Mouse (Mus musculus) megakaryocyte, adult 5-6 weeks (primary cell): ENCODE measurements at regions not wholly inside any gene's neighbourhood (a gene's known extent, or its start where the extent isn't known, plus 50 kb on each side); places are given as distances from the start of the nearest gene placed in this dataset.
"Not testable (repeated sequence)": the region's sequence is repeated elsewhere in the genome, so short reads cannot be mapped to it uniquely, and the experiment has no call there.

ENCODE experiments used
- ATAC-seq: 2 replicates; pipeline ENCODE4 v1.8.0; 2016; ENCODE audit warnings: mild to moderate bottlenecking, inconsistent platforms; ENCODE audit not compliant: poor library complexity, severe bottlenecking

- no peak for ATAC-seq
Measured at GRCm38 (mm10) chr12:69524337-69525035, 58.3 kb downstream of the Vcpkmt start.

DNA sequence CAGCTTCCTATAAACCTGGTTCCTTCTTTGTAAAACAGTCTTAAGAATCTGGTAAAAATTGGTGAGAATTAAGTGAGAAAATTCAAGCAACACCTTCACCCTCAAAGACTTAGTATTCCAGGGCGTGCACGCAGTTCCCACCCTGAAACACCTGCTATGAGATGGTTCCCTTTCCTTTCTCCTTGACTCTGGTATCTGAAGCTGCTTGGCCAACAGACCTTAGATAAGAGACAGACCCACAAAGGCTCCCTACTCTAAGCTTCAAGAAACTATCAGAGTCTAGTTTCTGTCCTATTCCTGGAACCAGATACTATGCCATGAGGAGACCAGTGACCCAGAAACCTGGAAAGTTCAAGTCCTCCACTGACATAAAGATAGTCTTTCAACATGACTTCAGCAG lies 63.0 kb downstream of the Vcpkmt start:
- no peak for ATAC-seq

DNA sequence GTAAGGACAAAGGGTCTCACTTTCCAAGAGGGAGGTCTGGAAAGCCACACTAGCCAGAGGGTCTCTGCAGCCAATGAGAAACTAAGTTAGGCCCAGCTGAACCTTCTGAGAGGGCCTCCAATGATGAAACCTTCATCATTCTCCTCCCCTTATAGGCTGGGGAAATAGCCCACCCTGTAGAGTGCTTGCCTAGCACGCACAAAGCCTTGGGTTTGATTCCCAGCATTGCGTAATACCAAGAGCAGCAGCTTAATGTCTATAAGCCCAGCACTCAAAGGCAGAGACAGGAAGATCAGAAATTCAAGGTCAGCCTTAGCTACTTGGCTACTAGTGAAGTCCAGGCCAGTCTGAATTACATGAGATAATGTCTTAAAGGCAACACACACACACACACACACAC lies 63.8 kb downstream of the Vcpkmt start:
- ATAC-seq, result no peak

GRCm38 (mm10) chr12:69517616-69518015 lies 65.2 kb downstream of the Vcpkmt start:
- ATAC-seq, result no peak

GRCm38 (mm10) chr12:69516314-69516916 lies 66.4 kb downstream of the Vcpkmt start:
- peak; percentile 83 for ATAC-seq

GRCm38 (mm10) chr12:69515850-69516249 lies 67.0 kb downstream of the Vcpkmt start:
- no peak for ATAC-seq

DNA sequence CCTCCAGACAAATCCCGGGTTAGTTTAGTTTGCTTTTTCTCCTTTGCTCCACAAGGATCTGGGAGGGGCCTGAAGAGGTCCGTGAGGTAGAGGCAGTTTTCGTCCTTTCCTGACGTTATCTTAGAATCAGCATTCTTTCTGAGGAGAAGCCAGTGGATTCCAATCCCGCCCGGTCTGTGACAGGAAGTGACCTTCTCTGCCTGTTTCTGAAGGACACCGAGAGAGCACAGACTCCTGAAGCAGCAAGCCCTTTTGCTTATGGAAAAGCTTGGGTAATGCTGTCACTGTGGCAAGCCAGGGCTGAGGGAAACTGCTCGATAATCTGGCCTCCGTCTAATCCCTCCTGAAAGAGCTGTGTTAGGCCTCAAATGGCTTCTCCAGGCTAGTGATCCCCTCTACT lies 67.7 kb downstream of the Vcpkmt start:
- ATAC-seq, result no peak

DNA sequence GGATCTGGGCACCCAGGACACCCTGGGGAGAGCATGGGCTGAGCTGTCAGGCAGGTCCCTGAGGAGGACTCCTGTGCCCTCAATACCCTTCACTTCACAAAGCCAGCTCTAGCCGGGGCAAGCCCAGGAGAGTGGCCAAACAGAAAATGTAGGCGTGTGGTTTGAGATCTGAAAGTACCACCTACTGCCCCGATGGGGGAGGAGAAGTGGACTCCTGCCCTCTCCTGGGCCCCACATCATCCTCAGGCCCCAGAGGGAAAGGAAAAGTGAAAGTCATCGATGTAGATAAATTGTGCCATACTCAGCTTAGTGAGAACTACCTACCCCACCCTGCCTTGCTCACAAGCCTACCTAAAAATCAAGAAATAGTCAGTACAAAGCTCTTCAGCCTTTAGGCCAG lies 69.7 kb downstream of the Vcpkmt start:
- ATAC-seq, result peak; percentile 68

DNA sequence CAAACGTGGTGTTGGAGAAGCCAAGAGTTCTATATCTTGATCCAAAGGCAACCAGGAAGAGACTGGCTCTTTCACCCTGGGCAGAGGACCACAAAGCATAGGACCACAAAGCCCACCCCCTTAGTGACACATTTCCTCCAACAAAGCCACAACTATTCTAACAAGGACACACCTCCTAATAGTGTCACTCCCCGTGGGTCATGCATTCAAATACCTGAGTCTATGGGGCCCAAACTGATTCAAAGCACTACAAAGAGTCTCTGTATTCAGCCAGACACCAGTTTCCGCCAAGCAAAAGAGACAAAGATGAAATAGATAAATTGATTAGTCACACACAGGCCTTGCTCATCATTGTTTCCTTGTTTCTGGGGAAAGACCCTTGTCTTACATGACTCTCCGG lies 72.1 kb downstream of the Vcpkmt start:
- 0 out of 2 replicates have a peak, but pooled peaks have one; percentile 20 for ATAC-seq

DNA sequence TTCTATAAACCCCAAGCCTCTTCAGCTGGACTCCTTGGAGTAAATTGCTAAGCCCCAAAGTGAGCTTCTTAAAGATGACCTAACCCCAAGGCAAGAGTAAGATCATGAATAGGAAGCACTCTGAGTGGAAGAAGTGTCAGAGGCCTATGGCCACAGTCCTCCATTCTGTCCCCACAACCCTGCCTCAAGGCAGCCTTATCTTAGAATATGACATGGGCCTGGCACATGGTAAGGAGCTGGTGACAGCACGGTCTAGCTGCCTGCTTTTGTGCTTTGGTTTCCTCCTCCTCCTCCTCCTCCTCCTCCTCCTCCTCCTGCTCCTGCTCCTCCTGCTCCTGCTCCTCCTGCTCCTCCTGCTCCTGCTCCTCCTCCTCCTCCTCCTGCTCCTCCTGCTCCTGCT lies 73.6 kb downstream of the Vcpkmt start:
- ATAC-seq, result not testable (repeated sequence)

DNA sequence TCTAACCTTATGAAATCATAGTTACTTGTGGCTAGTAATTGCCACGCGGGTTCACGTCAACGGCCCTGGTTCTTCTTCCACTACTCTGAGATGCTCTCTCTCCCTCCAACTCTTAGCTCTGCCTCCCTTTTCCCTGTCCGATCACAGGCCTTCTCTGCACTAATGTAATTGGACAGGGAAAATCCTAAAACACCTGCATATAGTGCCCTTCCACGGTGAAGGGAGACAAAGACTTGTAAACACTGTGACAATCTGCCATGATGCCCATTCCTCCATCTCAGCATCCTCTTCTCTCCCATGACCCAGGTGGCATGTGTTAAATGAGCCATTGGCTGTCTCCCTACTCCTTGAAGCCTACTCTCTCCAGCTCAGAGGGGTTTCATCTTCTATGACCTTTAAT lies 74.9 kb downstream of the Vcpkmt start:
- no peak for ATAC-seq

DNA sequence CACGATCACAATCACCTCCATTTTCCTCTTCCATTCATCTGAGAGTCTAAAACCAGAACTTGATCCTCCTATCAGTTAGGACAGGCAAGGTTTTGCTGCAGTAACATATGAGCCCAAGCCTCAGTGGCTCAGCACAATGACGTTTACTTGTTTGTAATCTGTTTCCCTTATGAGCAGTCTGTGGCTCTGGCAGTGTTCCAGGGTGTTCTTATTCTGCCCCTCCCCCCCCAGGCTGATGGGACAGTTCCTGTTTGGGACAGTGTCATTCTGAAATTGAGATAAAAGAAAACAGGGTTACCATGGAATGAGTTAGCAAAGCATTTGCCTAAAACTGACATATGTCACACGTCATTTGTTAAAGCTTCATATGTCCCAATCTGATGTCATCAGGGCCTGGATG lies 75.5 kb downstream of the Vcpkmt start:
- ATAC-seq, result peak; percentile 53

DNA sequence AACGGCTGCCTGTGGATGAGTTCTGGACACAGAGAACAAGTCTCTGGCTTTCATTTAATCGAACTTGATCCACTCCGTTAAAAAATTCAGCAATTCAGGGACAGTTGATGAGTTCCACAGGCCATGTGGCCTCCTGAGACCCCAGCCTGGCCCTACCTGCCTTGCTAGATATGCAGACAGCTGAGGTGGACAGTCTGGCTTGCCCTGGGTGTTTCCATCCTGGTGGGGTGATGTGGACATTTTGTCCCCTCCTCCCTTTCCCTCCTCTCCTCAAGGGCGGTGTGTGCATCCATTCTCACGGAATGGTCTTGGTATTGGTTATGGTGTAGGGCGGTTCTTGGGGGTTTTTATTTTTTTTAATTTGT lies 80.1 kb downstream of the Vcpkmt start:
- ATAC-seq, result no peak

DNA sequence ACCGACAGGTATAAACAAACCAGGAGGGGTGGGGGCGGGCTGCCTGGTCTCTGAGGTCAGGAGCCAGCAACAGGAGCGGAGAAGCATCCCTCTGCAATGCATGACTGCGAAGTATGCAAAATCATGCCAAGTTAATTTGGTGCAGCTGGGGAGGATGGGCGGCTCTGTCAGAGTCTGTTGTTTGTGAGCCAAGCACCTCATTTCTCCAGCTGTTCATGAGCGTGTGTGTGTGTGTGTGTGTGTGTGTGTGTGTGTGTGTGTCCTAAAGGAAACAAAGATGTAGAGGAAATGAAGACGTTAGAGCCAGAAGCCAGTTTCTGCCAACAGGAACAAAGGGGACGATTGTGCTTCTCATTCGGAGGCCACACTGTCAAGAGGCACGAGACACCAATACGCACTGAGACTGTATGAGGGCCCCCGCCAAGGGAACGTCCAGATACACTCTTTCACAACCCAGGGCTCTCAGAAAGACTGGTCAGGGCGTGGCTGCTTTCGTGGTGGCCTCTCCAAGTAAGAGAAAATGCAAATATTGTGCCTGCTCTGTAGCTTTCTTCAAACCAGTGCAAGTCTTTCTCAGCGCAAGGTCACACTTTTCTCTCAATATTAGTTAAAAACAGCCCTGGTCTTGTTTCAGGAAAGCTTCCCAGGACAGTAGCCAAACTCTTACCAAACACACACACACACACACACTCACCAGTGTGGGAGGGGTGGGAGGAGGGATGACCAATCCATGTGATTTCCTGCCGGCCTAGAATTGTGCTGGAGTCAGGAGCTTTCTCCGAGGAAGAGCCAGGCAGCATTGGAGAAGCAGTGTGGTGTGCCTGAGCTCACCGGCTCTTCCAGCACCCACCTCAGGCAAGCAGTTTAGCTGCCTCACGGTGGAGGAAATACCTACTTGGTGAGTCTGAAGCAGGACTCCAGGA lies 80.8 kb downstream of the Vcpkmt start:
- ATAC-seq, result peak; percentile 91

- no peak for ATAC-seq
Measured at GRCm38 (mm10) chr12:69501346-69501730, 81.5 kb downstream of the Vcpkmt start.

DNA sequence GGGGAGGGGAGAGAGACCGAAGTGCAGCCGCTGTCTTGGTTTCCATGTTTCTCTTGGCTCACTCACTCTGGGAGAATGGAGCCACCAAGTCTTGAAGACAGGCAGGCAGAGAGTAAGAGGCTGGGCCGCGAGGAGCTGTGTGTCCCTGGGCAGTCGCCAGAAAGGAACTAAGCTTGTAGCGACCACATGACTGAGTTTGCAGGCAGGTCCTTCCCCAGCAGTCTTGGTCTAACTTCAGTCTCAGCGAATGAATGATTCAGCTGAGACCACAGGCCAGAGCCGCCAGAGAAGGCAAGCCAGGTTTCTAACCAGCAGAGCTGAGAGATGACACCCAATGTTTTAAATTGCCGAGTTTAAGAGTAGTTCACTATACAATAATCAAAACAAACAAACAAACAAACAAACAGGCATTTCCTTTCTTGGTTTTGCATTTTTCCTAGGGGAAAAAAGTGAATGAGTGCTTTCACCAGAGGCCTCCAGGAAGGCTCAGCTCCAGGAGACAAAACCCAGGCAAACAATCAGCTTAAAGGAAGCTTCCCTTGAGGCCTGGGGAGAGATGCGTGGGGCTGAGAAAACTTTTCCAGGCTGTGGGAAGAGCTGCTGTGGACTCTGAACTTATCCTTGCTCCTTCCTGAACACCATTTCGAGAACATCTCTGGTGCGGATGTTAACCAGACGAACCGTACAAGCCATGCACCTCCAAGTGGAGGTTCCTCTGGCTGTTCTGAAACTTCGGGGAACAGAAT lies 82.1 kb downstream of the Vcpkmt start:
- ATAC-seq, result peak; percentile 46

DNA sequence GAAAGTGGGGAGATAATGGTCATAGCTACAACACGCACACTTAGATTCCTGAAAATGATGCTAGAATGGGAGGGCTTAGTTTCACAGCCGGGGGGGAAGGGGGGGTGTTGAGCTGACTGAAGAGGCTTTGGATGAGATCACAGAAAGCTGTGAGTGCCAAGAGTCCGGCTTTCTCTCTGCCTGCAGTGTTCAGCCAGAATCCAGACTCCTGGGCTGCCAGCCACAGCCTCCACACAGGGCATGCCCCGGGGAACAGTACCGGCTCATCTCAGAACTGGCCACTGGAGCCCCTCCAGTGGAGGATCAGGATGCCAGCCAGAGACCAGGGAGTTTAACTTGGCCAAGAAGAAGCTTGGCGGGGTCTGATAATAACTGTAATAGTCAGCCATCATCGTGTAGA lies 85.7 kb downstream of the Vcpkmt start:
- no peak for ATAC-seq

DNA sequence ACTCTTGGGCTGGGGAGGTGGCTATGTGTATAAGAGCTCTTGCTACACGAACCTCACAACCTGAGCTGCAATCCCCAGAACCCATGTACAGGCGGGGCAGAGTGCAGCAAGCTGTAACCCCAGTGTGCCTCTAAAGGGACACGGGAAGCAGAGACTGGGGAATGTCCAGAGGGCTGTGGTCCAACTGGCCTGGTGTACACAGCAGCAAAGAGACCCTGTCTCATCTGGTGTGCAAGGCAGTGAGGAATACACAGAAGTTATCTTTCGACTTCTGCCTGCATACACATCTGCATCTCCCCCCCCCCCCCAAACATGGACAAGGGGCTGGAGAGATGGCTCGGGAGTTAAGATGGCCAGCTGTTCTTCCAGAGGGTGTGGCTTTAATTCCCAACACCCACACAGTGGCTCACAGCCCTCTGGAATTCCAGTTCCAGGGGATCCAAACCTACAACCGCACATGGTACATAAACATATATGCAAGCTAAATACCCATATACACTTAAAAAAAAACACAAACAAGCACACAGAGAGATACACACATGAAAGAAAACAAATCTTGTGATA lies 86.4 kb downstream of the Vcpkmt start:
- no peak for ATAC-seq

GRCm38 (mm10) chr12:69495776-69496175 lies 87.1 kb downstream of the Vcpkmt start:
- no peak for ATAC-seq

DNA sequence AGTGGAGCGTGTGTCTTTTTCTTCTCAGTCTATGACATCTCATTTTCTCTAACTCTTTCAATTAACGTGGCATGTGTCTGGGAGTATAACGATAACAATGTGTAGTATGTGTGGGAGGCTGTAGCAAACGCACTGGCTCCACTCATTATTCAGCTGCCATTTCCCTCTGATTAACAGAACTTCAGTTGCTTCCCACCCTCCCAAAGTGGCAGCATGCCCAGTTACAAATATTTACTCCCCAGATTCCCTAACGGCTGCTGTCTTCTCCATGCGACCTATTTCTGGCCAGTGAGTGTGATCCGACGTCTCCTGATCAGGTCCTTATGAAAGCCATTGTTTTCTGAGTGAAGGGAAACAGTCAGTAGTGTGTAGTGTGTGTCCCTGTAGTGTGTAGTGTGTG lies 88.2 kb downstream of the Vcpkmt start:
- ATAC-seq, result no peak

- ATAC-seq, result no peak
Measured at GRCm38 (mm10) chr12:69489686-69490085, 93.1 kb downstream of the Vcpkmt start.
